Mouse (Mus musculus) intestine, embryonic 16.5 days (tissue): ENCODE measurements around the gene Prkab1. TPM values are rescaled to one million over a fixed set of nuclear protein-coding genes. Genes with fewer than 3 reads are reported as not detected.

ENCODE experiments used
- ATAC-seq: fragments of 200-750 bp; cut with Nextera tagmentation; 2 replicates; pipeline ENCODE4 v1.8.0; 2017; ENCODE audit warnings: moderate TSS enrichment, moderate library complexity
- H3K27ac ChIP-seq: fragments of 300-500 bp; sonication (generic); 2 replicates; pipeline ENCODE4 v1.5.1; 2014; ENCODE audit warnings: mild to moderate bottlenecking, low read length
- H3K27me3 ChIP-seq: fragments of 300-500 bp; sonication (generic); replicated peaks from 2 replicates; pipeline ENCODE4 v1.6.1; 2014; ENCODE audit warnings: low read length, control low read depth, mixed read lengths; ENCODE audit not compliant: control insufficient read depth, insufficient read depth
- H3K36me3 ChIP-seq: fragments of 300-500 bp; sonication (generic); 2 replicates; pipeline ENCODE4 v1.6.1; 2014; ENCODE audit warnings: low read length, control low read depth; ENCODE audit not compliant: control insufficient read depth, insufficient read depth
- H3K4me1 ChIP-seq: fragments of 300-500 bp; sonication (generic); 2 replicates; pipeline ENCODE4 v1.6.1; 2014; ENCODE audit warnings: low read length, control low read depth, mixed read lengths; ENCODE audit not compliant: control insufficient read depth, insufficient read depth
- H3K4me2 ChIP-seq: fragments of 300-500 bp; sonication (generic); 2 replicates; pipeline ENCODE4 v1.6.1; 2014; ENCODE audit warnings: low read depth, low read length, control low read depth
- H3K4me3 ChIP-seq: fragments of 300-500 bp; sonication (generic); 2 replicates; pipeline ENCODE4 v1.5.1; 2014; ENCODE audit warnings: mild to moderate bottlenecking, low read length
- H3K9ac ChIP-seq: fragments of 300-500 bp; sonication (generic); 2 replicates; pipeline ENCODE4 v1.6.1; 2014; ENCODE audit warnings: low read depth, low read length
- H3K9me3 ChIP-seq: fragments of 300-500 bp; sonication (generic); 2 replicates; pipeline ENCODE4 v1.6.1; 2016; ENCODE audit warnings: low read length, control low read depth; ENCODE audit not compliant: control insufficient read depth
- WGBS: fragments of 180-500 bp; shearing (Covaris S2); extraction: QIAGEN DNeasy Blood & Tissue Kit; methylation state at CpG from one replicate; pipeline ENCODE4 v1.1.7; 2014; 5-methylcytosine and 5-hydroxymethylcytosine counted together
- polyA plus RNA-seq: library from polyadenylated mRNA; unstranded; fragments of >200 nt; fragmentation: Nextera tagmentation; extraction: Ambion mirVana; gene quantifications from 2 replicates; pipeline ENCODE4 v1.2.1, GENCODE M21; 2015

The Prkab1 gene
- polyA plus RNA-seq, 1 experiment from 2014 or later, result 74.8 TPM

- H3K4me1 ChIP-seq, result no peaks in the 10 kb centered on the region; the same call in none of the 2 replicates
- H3K27ac ChIP-seq, result 0 out of 2 replicates have a peak overlapping the region, but pooled peaks have one; percentile 60
- H3K27me3 ChIP-seq, result no peaks in the 10 kb centered on the region
- H3K9me3 ChIP-seq, result no peaks in the 10 kb centered on the region
- H3K4me3 ChIP-seq, result no peak overlapping the region
- peaks cover 27% of the 10 kb centered on the region for H3K36me3 ChIP-seq
- no peak overlapping the region for H3K9ac ChIP-seq
- WGBS, result 88% methylated on average over 7 of the region's 7 CpGs
- no peak for ATAC-seq
- no peak overlapping the region for H3K4me2 ChIP-seq
Measured at GRCm38 (mm10) chr5:116012503-116012902, 11.8 kb downstream of the Prkab1 start.

DNA sequence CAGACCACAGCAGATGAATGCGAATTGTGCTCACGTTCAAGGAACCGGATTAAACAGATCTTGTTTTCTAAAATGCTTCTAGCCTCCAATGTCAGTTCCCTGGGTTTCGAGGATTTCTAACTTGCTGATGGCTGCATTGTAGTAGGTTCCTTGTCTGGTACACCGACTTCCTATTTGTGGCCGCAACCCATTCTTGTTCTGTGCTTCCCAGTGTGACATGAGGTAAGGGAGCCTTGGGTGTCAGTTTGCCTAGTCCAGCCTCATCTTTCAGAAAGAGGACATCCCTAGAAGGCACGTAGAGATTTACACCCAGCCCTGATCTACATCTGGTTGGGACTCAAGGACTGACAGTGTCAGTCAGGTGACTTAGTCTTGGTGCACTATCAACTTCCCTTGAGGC is 12.6 kb downstream of the Prkab1 start:
- no peak overlapping the region for H3K4me2 ChIP-seq
- H3K9ac ChIP-seq, result no peak overlapping the region
- H3K36me3 ChIP-seq, result peaks cover 19% of the 10 kb centered on the region
- H3K27ac ChIP-seq, result no peak overlapping the region
- 88% methylated on average over 7 of the region's 7 CpGs for WGBS
- H3K4me3 ChIP-seq, result no peak overlapping the region
- H3K9me3 ChIP-seq, result no peaks in the 10 kb centered on the region
- no peaks in the 10 kb centered on the region for H3K27me3 ChIP-seq
- no peaks in the 10 kb centered on the region; the same call in none of the 2 replicates for H3K4me1 ChIP-seq
- no peak for ATAC-seq

- Histone ChIP-seq H3K36me3 (peaks cover 8% of the 10 kb centered on the region), H3K4me3 (no peak overlapping the region), H3K9me3 (no peaks in the 10 kb centered on the region), H3K27me3 (no peaks in the 10 kb centered on the region), H3K27ac (peak overlapping the region; percentile 81), H3K4me1 (no peaks in the 10 kb centered on the region; the same call in none of the 2 replicates), H3K4me2 (no peak overlapping the region), H3K9ac (no peak overlapping the region; the same call in 1 of the 2 replicates)
- ATAC-seq, result peak; percentile 27
- WGBS, result 56% methylated on average over 2 of the region's 2 CpGs
Measured at GRCm38 (mm10) chr5:116009884-116010627, 14.3 kb downstream of the Prkab1 start.

DNA sequence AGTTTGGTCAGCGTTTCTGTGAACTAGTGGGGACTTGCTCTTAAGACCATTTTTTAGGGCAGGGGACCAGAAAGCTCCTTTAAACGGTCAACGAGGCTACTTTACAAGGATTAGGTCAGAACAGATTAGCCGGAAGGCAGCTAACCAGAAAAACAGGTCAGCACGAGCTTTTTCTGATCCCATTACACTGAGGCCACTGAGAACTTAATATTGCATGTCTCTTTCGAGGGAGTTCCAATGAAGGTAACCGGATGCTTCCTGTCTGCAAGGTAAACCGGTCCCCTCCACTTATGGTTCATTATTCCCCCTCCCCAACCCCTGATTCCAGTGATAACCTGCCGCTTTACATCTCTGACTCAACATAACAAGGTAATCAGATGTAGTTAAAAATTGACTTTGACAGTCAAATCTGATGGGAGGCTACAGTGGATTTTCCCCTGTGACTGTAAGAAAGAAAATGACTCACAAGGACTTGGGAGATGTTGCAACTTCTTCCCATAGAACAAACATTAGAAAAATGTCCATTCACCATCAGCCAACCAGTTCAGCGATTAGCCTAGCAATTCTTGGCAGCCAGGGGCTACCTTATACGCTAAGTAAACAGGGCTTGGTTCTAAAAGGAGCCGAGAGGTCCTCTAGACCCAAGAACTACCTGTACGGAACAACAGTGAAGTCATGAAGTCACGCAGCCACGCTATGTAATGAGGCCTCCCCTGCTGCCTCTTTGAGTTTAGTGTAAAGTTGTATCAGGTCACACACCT is 15.0 kb downstream of the Prkab1 start:
- Histone ChIP-seq H3K36me3 (peaks cover under 1% of the 10 kb centered on the region), H3K9me3 (no peaks in the 10 kb centered on the region), H3K27me3 (no peaks in the 10 kb centered on the region), H3K27ac (peak overlapping the region; percentile 81), H3K9ac (no peak overlapping the region), H3K4me1 (no peaks in the 10 kb centered on the region; the same call in none of the 2 replicates), H3K4me2 (no peak overlapping the region), H3K4me3 (no peak overlapping the region)
- 55% methylated on average over 15 of the region's 15 CpGs for WGBS
- ATAC-seq, result peak; percentile 57

DNA sequence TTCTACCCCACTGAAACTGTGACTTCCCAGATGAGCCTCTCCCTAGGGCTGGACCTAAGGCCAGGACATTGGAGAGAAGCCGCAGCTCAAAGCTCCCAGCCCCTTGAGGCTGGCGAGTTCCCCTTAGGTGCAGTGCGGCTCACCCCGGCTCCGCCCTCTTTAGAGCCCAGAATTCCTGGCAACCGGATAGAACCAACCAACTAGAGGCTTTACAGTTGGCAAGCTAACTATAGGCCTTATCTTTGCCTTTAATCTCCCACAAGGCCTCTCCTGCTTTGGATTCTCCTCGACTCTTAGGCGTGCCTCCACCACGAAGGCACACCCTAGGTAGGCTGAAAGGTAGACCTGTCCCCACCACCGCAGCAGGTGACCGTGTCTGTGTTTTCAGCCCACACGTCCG is 16.6 kb downstream of the Prkab1 start:
- H3K4me3 ChIP-seq, result no peak overlapping the region
- 68% methylated on average over 13 of the region's 13 CpGs for WGBS
- ATAC-seq, result peak; percentile 52
- H3K27me3 ChIP-seq, result no peaks in the 10 kb centered on the region
- H3K4me2 ChIP-seq, result peak overlapping the region; percentile 3; the same call in 1 of the 2 replicates
- H3K9me3 ChIP-seq, result no peaks in the 10 kb centered on the region
- no peaks in the 10 kb centered on the region; the same call in 1 of the 2 replicates for H3K4me1 ChIP-seq
- peak overlapping the region; percentile 9; the same call in 1 of the 2 replicates for H3K9ac ChIP-seq
- H3K27ac ChIP-seq, result peak overlapping the region; percentile 67
- no peaks in the 10 kb centered on the region for H3K36me3 ChIP-seq

DNA sequence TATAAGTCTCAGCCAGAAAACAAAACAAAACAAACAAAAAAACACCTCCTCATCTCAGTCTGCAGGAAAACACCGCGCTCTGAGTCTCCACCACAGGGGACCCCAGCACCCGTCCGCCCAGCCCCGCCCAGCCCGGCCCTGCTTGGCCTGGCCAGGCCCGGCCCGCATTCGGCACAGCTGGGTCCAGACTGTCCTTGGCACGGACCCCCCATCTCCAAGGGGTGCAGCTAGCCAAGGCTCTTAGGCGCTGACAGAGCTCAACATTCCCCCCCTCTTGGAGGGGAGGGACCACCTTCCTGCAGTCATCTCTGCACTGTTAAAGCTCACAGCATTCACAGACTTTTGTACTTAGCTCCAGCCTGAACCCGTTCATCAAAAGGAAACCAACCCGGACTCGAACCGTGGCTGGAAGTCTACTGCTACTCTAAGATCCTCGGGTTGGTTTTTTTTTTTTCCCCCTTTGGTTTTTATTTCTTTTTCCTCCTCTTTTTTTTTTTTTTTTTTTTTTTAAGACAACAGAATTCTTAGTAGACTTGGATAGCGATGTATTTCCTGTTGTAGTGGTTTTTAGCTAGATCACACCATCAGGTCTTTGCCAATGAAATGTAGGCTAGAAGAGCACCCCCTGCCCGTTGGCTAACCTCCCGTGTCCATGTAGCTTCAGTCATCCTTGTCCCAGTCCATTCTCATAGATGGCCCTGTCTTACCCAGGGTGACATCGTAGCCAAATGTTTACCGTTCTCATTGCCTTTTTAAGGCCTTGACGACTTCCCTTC is 17.8 kb downstream of the Prkab1 start:
- Histone ChIP-seq H3K36me3 (no peaks in the 10 kb centered on the region), H3K4me3 (no peak overlapping the region), H3K27me3 (no peaks in the 10 kb centered on the region), H3K9ac (no peak overlapping the region), H3K27ac (no peak overlapping the region), H3K4me1 (no peaks in the 10 kb centered on the region; the same call in 1 of the 2 replicates), H3K9me3 (no peaks in the 10 kb centered on the region), H3K4me2 (no peak overlapping the region)
- 63% methylated on average over 22 of the region's 22 CpGs for WGBS
- ATAC-seq, result no peak

DNA sequence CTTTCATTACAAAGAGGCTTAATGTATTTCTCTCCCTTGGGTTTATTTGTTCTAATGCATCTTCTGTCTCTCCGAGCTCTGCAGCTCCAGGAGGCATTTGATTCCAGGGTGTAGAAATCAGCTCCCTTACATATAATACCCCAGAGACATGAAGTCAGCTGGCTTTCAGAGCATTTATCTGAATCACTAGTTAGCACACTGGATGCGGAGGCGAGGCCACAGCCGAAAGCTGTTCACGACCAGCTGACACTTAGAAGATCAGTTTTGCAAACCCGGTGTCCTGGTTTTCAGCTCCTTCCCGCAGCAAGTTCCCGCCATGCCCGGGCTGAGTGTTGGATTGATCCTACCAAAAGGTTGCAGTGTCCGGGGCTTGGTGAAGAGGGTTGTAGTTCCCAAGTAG is 20.0 kb downstream of the Prkab1 start:
- no peak for ATAC-seq
- H3K4me2 ChIP-seq, result no peak overlapping the region
- no peaks in the 10 kb centered on the region for H3K4me1 ChIP-seq
- H3K27ac ChIP-seq, result no peak overlapping the region
- H3K9ac ChIP-seq, result no peak overlapping the region
- 84% methylated on average over 10 of the region's 10 CpGs for WGBS
- no peaks in the 10 kb centered on the region for H3K27me3 ChIP-seq
- no peaks in the 10 kb centered on the region for H3K36me3 ChIP-seq
- no peaks in the 10 kb centered on the region for H3K9me3 ChIP-seq
- H3K4me3 ChIP-seq, result no peak overlapping the region

- 56% methylated on average over 13 of the region's 13 CpGs for WGBS
Measured at GRCm38 (mm10) chr5:116003825-116004224, 20.5 kb downstream of the Prkab1 start.

DNA sequence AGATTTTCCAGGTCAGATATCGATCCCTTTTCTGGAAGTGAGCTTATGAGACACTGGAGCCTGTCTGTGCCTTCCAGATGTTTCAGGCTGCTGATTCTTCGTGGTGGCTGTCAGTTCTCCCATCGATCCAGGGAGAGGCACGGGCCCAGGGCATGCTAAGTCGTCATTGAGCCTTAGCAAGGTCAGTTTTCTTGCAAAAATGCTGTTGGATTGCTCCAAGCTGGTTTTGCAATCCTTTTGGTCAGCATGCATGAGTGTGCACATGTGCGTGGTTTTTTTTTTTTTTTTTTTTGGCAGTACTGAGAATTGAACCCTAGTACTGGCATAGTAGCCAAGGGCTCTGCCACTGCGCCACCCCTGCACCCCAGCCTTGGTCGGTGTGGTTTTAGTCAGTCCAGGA is 21.2 kb downstream of the Prkab1 start:
- H3K4me3 ChIP-seq, result no peak overlapping the region
- H3K27ac ChIP-seq, result no peak overlapping the region
- H3K9ac ChIP-seq, result no peak overlapping the region
- no peaks in the 10 kb centered on the region for H3K27me3 ChIP-seq
- ATAC-seq, result no peak
- no peaks in the 10 kb centered on the region for H3K4me1 ChIP-seq
- no peaks in the 10 kb centered on the region for H3K36me3 ChIP-seq
- no peak overlapping the region for H3K4me2 ChIP-seq
- no peaks in the 10 kb centered on the region for H3K9me3 ChIP-seq
- 83% methylated on average over 8 of the region's 8 CpGs for WGBS

More at GRCm38 (mm10) chr5:116003825-116004224, 20.5 kb downstream of the Prkab1 start:
- Histone ChIP-seq H3K36me3 (no peaks in the 10 kb centered on the region), H3K9me3 (no peaks in the 10 kb centered on the region), H3K4me2 (no peak overlapping the region), H3K4me1 (no peaks in the 10 kb centered on the region), H3K9ac (no peak overlapping the region), H3K27me3 (no peaks in the 10 kb centered on the region), H3K4me3 (no peak overlapping the region), H3K27ac (no peak overlapping the region)
- no peak for ATAC-seq
